Mouse (Mus musculus) erythroblast, embryonic 14.5 days (primary cell): ENCODE measurements around the gene Lsp1.

Experiments used
- GATA1 ChIP-seq: IDR thresholded peaks from 2 replicates; pipeline ENCODE4 v1.6.1; 2012; ENCODE audit warnings: low read length, inconsistent platforms, mixed read lengths
- TAL1 ChIP-seq: IDR thresholded peaks from 3 replicates; pipeline ENCODE4 v1.6.1; 2012; ENCODE audit warnings: low read length, inconsistent platforms, mixed read lengths

- no peak for TF ChIP-seq GATA1
- no peak for TF ChIP-seq TAL1
Observed at GRCm38 (mm10) chr7:142439966-142440365, 20.6 kb upstream of the Lsp1 start.
